ENCODE assay signal across 10 mouse cellular contexts in the genomic region with DNA sequence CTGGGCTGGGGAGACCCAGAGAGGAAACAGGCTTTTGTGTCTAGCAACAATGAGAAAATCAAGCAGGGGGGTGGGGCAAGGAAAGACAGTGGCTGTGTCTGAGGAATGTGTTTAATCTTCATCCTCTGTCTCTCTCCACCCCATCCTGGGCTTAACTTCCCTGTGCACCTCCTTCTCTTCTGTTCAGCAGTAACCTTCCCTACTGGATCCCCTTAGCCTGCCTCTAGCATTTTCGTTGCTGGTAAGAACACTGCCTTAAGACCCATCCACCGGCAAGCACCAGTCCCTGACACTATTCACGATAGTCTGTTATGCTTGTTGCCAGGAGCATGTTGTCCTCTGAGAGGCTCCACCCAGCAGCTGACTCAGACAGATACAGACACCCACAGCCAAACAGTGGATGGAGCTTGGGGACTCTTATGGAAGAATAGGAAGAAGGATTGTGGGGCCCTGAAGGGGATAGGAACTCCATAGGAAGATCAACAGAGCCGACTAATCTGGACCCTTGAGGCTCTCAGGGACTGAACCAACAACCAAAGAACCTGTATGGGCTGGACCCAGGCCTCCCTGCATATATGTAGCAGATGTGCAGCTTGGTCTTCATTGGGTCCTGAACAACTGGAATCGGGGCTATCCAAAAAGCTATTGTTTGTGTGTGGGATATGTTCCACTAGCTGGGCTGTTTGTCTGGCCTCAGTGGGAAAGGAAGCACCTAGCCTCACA. TPM values are rescaled to one million over a fixed set of nuclear protein-coding genes. Genes with fewer than 3 reads are reported as not detected.
DNase-seq lines count a peak whose midpoint lies in the region; ATAC-seq lines count a peak whose summit lies in the region.
"Had no signal": no experiment of that assay in that cellular context is flagged by ENCODE, and none has a peak within 500 bp of the region (broad histone marks: within the 10 kb centered on the region; RNA-seq: fewer than 3 reads in every experiment).

No protein-coding gene starts in this region.

- H3K9me3 ChIP-seq in embryonic facial prominence, embryonic 14.5 days (ENCODE audit: control insufficient read depth, low read length) = no peaks in the 10 kb centered on the region
- H3K9me3 ChIP-seq in limb, embryonic 10.5 days (replicated peaks) = no peaks in the 10 kb centered on the region

- H3K4me3 ChIP-seq in embryonic facial prominence, embryonic 14.5 days (ENCODE audit: low read depth, low read length) = no peak overlapping the region
- H3K4me3 ChIP-seq in limb, embryonic 10.5 days = no peak overlapping the region

- H3K36me3 ChIP-seq in embryonic facial prominence, embryonic 14.5 days (ENCODE audit: control insufficient read depth, insufficient read depth, low read length) = no peaks in the 10 kb centered on the region
- H3K36me3 ChIP-seq in limb, embryonic 10.5 days = no peaks in the 10 kb centered on the region

- H3K4me2 ChIP-seq in embryonic facial prominence, embryonic 14.5 days (ENCODE audit: low read depth, low read length) = no peak overlapping the region

- H3K27ac ChIP-seq in embryonic facial prominence, embryonic 14.5 days (replicated peaks; ENCODE audit: low read depth, low read length) = 0 out of 2 replicates have a peak overlapping the region, but pooled peaks have one; percentile 23
- H3K27ac ChIP-seq in limb, embryonic 10.5 days = peak overlapping the region; percentile 50; the same call in 1 of the 2 replicates

- H3K27me3 ChIP-seq in embryonic facial prominence, embryonic 14.5 days (replicated peaks; ENCODE audit: control insufficient read depth, insufficient read depth, low read length) = no peaks in the 10 kb centered on the region
- H3K27me3 ChIP-seq in limb, embryonic 10.5 days (ENCODE audit: low read depth, poor library complexity, severe bottlenecking) = no peaks in the 10 kb centered on the region

- 29% methylated on average over 5 of the region's 5 CpGs for WGBS in embryonic facial prominence, embryonic 14.5 days
- 52% methylated on average over 5 of the region's 5 CpGs for WGBS in limb, embryonic 10.5 days

- ATAC-seq in embryonic facial prominence, embryonic 14.5 days (ENCODE audit: low read depth) = 0 out of 2 replicates have a peak, but pooled peaks have one; percentile 47

- H3K9ac ChIP-seq in embryonic facial prominence, embryonic 14.5 days (ENCODE audit: low read depth, low read length) = no peak overlapping the region

- no peaks in the 10 kb centered on the region for H3K4me1 ChIP-seq in embryonic facial prominence, embryonic 14.5 days (ENCODE audit: control insufficient read depth, insufficient read depth, low read length)
- H3K4me1 ChIP-seq in limb, embryonic 10.5 days = peaks cover 13% of the 10 kb centered on the region; the same call in 1 of the 2 replicates

- DNase-seq in kidney, postnatal 14 days = peak; percentile 36
- no peak for DNase-seq in kidney, adult 11 months
- no peak for DNase-seq in embryonic facial prominence, embryonic 14.5 days (ENCODE audit: low spot score)
- no peak for DNase-seq in limb, embryonic 10.5 days (ENCODE audit: low spot score)
- peak; percentile 20 for DNase-seq in retina, postnatal 1 day
- DNase-seq in layer of hippocampus, postnatal 36 days = no peak
- no peak for DNase-seq in embryo, embryonic 9.5 days (ENCODE audit: extremely low spot score)
- no peak for DNase-seq in cerebellum, postnatal 4 days (ENCODE audit: low spot score in 2 of 2)

RNA-seq across cellular contexts. Expression of gene Mymx, which starts 8.4 kb away (rescaled TPM):
- polyA plus RNA-seq in embryonic facial prominence, embryonic 14.5 days (2014; fragmentation: Nextera tagmentation; extraction: Ambion mirVana) = 52.1 and 52.5 TPM in 2 replicates
- 1.2 TPM in 1 of 2 replicates, not detected in the other for polyA plus RNA-seq in limb, embryonic 10.5 days (2016; fragmentation: Nextera tagmentation; extraction: Ambion mirVana)
- not detected for total RNA-seq in layer of hippocampus, postnatal 36 days (2021)
- total RNA-seq: layer of hippocampus, adult 18-20 months had no signal

RNA-seq across cellular contexts. Expression of gene Slc29a1, which starts 10.9 kb away (rescaled TPM):
- polyA plus RNA-seq in embryonic facial prominence, embryonic 14.5 days (2014; fragmentation: Nextera tagmentation; extraction: Ambion mirVana) = 96.5 and 110 TPM in 2 replicates
- polyA plus RNA-seq in limb, embryonic 10.5 days (2016; fragmentation: Nextera tagmentation; extraction: Ambion mirVana) = 40.3 and 41.6 TPM in 2 replicates
- total RNA-seq in layer of hippocampus, postnatal 36 days (2021) = 10 to 100 TPM; 20.8 to 21.5 TPM

RNA-seq across cellular contexts. Expression of gene Hsp90ab1, which starts 37.2 kb away (rescaled TPM):
- 1,431 and 1,467 TPM in 2 replicates for polyA plus RNA-seq in embryonic facial prominence, embryonic 14.5 days (2014; fragmentation: Nextera tagmentation; extraction: Ambion mirVana)
- polyA plus RNA-seq in limb, embryonic 10.5 days (2016; fragmentation: Nextera tagmentation; extraction: Ambion mirVana) = 2,007 and 2,405 TPM in 2 replicates
- 1,000 to 10,000 TPM; 1,811 to 1,865 TPM for total RNA-seq in layer of hippocampus, postnatal 36 days (2021)

RNA-seq across cellular contexts. Expression of gene Slc35b2, which starts 46.6 kb away (rescaled TPM):
- polyA plus RNA-seq in embryonic facial prominence, embryonic 14.5 days (2014; fragmentation: Nextera tagmentation; extraction: Ambion mirVana) = 139 and 143 TPM in 2 replicates
- polyA plus RNA-seq in limb, embryonic 10.5 days (2016; fragmentation: Nextera tagmentation; extraction: Ambion mirVana) = 102 and 105 TPM in 2 replicates
- 10 to 100 TPM; 28.2 to 29.4 TPM for total RNA-seq in layer of hippocampus, postnatal 36 days (2021)

RNA-seq across cellular contexts. Expression of gene Capn11, which starts 48.8 kb away (rescaled TPM):
- polyA plus RNA-seq in embryonic facial prominence, embryonic 14.5 days (2014; fragmentation: Nextera tagmentation; extraction: Ambion mirVana) = 0.83 TPM in 1 of 2 replicates, not detected in the other
- polyA plus RNA-seq in limb, embryonic 10.5 days (2016; fragmentation: Nextera tagmentation; extraction: Ambion mirVana) = 0.59 and 0.98 TPM in 2 replicates
- 1 to 10 TPM in 1 of 2 experiments, under 1 TPM in 1; 0.22 to 1.4 TPM for total RNA-seq in layer of hippocampus, postnatal 36 days (2021)
- polyA plus RNA-seq: neural tube, embryonic 14.5 days had no signal

Comparison
In these comparisons a context has a peak if more than half of its experiments do, and no peak if none do; other contexts are left out.
1. DNase-seq: peak in kidney, postnatal 14 days (single experiment) and retina, postnatal 1 day (single experiment); none in kidney, adult 11 months (single experiment), embryonic facial prominence, embryonic 14.5 days (single experiment), limb, embryonic 10.5 days (single experiment), layer of hippocampus, postnatal 36 days (0 of 2), embryo, embryonic 9.5 days (single experiment) and cerebellum, postnatal 4 days (0 of 2).
2. RNA of gene Mymx, which starts 8.4 kb away (polyA plus RNA-seq): 52.1 to 52.5 TPM in embryonic facial prominence, embryonic 14.5 days; 1.2 TPM in limb, embryonic 10.5 days; every median in the first group is over 10 times any median in the second.